Mouse (Mus musculus) small intestine, adult 2 months (tissue): ENCODE results near the gene Fyn.

Experiments used
- CTCF ChIP-seq: fragments of 200-500 bp; IDR thresholded peaks from 2 replicates; pipeline ENCODE4 v1.5.1; 2012; ENCODE audit warnings: low read depth, mild to moderate bottlenecking, control low read depth, inconsistent platforms, low read length, moderate library complexity, mixed read lengths; ENCODE audit not compliant: insufficient replicate concordance, insufficient read length; ENCODE audit errors: extremely low read depth
- POLR2A ChIP-seq: fragments of 200-500 bp; IDR thresholded peaks from 2 replicates; pipeline ENCODE4 v1.6.1; 2012; ENCODE audit warnings: low read depth, mild to moderate bottlenecking, control low read depth, inconsistent platforms, low read length, moderate library complexity

- TF ChIP-seq POLR2A: no peak
- TF ChIP-seq CTCF: no peak
These were observed 40.0 kb upstream of the Fyn start for GRCm38 (mm10) chr10:39328661-39329060.
